Mouse (Mus musculus) heart, embryonic 13.5 days (tissue): Measurements from ENCODE around the gene Aamp. TPM values are rescaled to one million over a fixed set of nuclear protein-coding genes. Genes with fewer than 3 reads are reported as not detected.
A peak's percentile ranks its signal among the peaks of the same experiment; 100 is the strongest.
"Not testable (repeated sequence)": the region's sequence is repeated elsewhere in the genome, so short reads cannot be mapped to it uniquely, and the experiment has no call there.

Experiments
- ATAC-seq: fragments of 200-750 bp; cut with Nextera tagmentation; 2 replicates; pipeline ENCODE4 v1.8.0; 2017; ENCODE audit warnings: moderate TSS enrichment; ENCODE audit not compliant: insufficient number of reproducible peaks, low FRiP score, low TSS enrichment; ENCODE audit errors: extremely low read depth
- H3K27ac ChIP-seq: fragments of 300-500 bp; sonication (generic); replicated peaks from 2 replicates; pipeline ENCODE4 v1.5.1; 2015; ENCODE audit warnings: moderate library complexity, mild to moderate bottlenecking, inconsistent platforms
- H3K27me3 ChIP-seq: fragments of 300-500 bp; sonication (generic); replicated peaks from 2 replicates; pipeline ENCODE4 v1.6.1; 2015; ENCODE audit warnings: mild to moderate bottlenecking, inconsistent platforms
- H3K36me3 ChIP-seq: fragments of 300-500 bp; sonication (generic); 2 replicates; pipeline ENCODE4 v1.6.1; 2015; ENCODE audit warnings: mild to moderate bottlenecking, inconsistent platforms
- H3K4me1 ChIP-seq: fragments of 300-500 bp; sonication (generic); 2 replicates; pipeline ENCODE4 v1.6.1; 2015; ENCODE audit warnings: inconsistent platforms
- H3K4me2 ChIP-seq: fragments of 300-500 bp; sonication (generic); 2 replicates; pipeline ENCODE4 v1.6.1; 2015; ENCODE audit warnings: inconsistent platforms, mild to moderate bottlenecking, moderate library complexity
- H3K4me3 ChIP-seq: fragments of 300-500 bp; sonication (generic); 2 replicates; pipeline ENCODE4 v1.5.1; 2015; ENCODE audit warnings: moderate library complexity, mild to moderate bottlenecking, inconsistent platforms
- H3K9ac ChIP-seq: fragments of 300-500 bp; sonication (generic); 2 replicates; pipeline ENCODE4 v1.6.1; 2015; ENCODE audit warnings: inconsistent platforms, mild to moderate bottlenecking, moderate library complexity
- H3K9me3 ChIP-seq: fragments of 300-500 bp; sonication (generic); 2 replicates; pipeline ENCODE4 v1.6.1; 2016; ENCODE audit warnings: inconsistent platforms
- WGBS: fragments of 180-500 bp; shearing (Covaris S2); methylation state at CpG from one replicate; pipeline ENCODE4 v1.1.7; 2015; ENCODE audit warnings: mixed read lengths; 5-methylcytosine and 5-hydroxymethylcytosine counted together
- polyA plus RNA-seq: library from polyadenylated mRNA; unstranded; fragments of >200 nt; fragmentation: Nextera tagmentation; extraction: Ambion mirVana; gene quantifications from 2 replicates; pipeline ENCODE4 v1.2.1, GENCODE M21; 2015

The Aamp gene
- polyA plus RNA-seq, 1 experiment from 2014 or later = 164 TPM

- Histone ChIP-seq H3K9me3 (no peaks in the 10 kb centered on the region), H3K4me1 (peaks cover 88% of the 10 kb centered on the region), H3K27ac (peak overlapping the region; percentile 92), H3K36me3 (peaks cover 72% of the 10 kb centered on the region), H3K4me3 (no peak overlapping the region), H3K4me2 (peak overlapping the region; percentile 10; the same call in 1 of the 2 replicates), H3K9ac (peak overlapping the region; percentile 60), H3K27me3 (no peaks in the 10 kb centered on the region)
- 58% methylated on average over 2 of the region's 2 CpGs for WGBS
- ATAC-seq = no peak
These were observed 5.2 kb upstream of the Aamp start for GRCm38 (mm10) chr1:74289740-74290139.

GRCm38 (mm10) chr1:74289248-74289647 is 4.7 kb upstream of the Aamp start:
- H3K9me3 ChIP-seq = no peaks in the 10 kb centered on the region
- 68% methylated on average over 9 of the region's 9 CpGs for WGBS
- H3K9ac ChIP-seq = peak overlapping the region; percentile 60
- peaks cover 69% of the 10 kb centered on the region for H3K36me3 ChIP-seq
- H3K4me2 ChIP-seq = 0 out of 2 replicates have a peak overlapping the region, but pooled peaks have one; percentile 10
- peaks cover 84% of the 10 kb centered on the region for H3K4me1 ChIP-seq
- H3K27ac ChIP-seq = peak overlapping the region; percentile 92
- H3K27me3 ChIP-seq = no peaks in the 10 kb centered on the region
- H3K4me3 ChIP-seq = no peak overlapping the region
- no peak for ATAC-seq

GRCm38 (mm10) chr1:74288327-74288726 is 3.8 kb upstream of the Aamp start:
- H3K9ac ChIP-seq = peak overlapping the region; percentile 60
- peaks cover 82% of the 10 kb centered on the region for H3K4me1 ChIP-seq
- H3K4me3 ChIP-seq = no peak overlapping the region
- 64% methylated on average over 4 of the region's 4 CpGs for WGBS
- H3K36me3 ChIP-seq = peaks cover 60% of the 10 kb centered on the region
- H3K27me3 ChIP-seq = no peaks in the 10 kb centered on the region
- H3K4me2 ChIP-seq = no peak overlapping the region
- no peaks in the 10 kb centered on the region for H3K9me3 ChIP-seq
- H3K27ac ChIP-seq = peak overlapping the region; percentile 92; the same call in 1 of the 2 replicates
- no peak for ATAC-seq

- Histone ChIP-seq H3K36me3 (peaks cover 60% of the 10 kb centered on the region), H3K4me1 (peaks cover 77% of the 10 kb centered on the region)
- not testable (repeated sequence) for H3K27ac ChIP-seq, H3K4me3 ChIP-seq, ATAC-seq, H3K4me2 ChIP-seq, H3K9ac ChIP-seq, H3K9me3 ChIP-seq, H3K27me3 ChIP-seq
- 51% methylated on average over 16 of the region's 17 CpGs for WGBS
These were observed 2.5 kb upstream of the Aamp start for GRCm38 (mm10) chr1:74286869-74287607.

- ATAC-seq = no peak
- H3K9ac ChIP-seq = peak overlapping the region; percentile 92
- H3K4me1 ChIP-seq = peaks cover 61% of the 10 kb centered on the region
- H3K4me3 ChIP-seq = peak overlapping the region; percentile 84
- 3% methylated on average over 23 of the region's 23 CpGs for WGBS
- H3K27ac ChIP-seq = peak overlapping the region; percentile 76
- H3K4me2 ChIP-seq = peak overlapping the region; percentile 83
- H3K9me3 ChIP-seq = no peaks in the 10 kb centered on the region
- H3K27me3 ChIP-seq = no peaks in the 10 kb centered on the region
- H3K36me3 ChIP-seq = peaks cover 60% of the 10 kb centered on the region
These were observed 873 bp upstream of the Aamp start for GRCm38 (mm10) chr1:74285212-74286010.

GRCm38 (mm10) chr1:74283686-74284463 is 663 bp downstream of the Aamp start:
- Histone ChIP-seq H3K4me2 (peak overlapping the region; percentile 83), H3K4me1 (peaks cover 45% of the 10 kb centered on the region), H3K36me3 (peaks cover 66% of the 10 kb centered on the region), H3K9ac (peak overlapping the region; percentile 92), H3K27me3 (no peaks in the 10 kb centered on the region), H3K4me3 (peak overlapping the region; percentile 84), H3K9me3 (no peaks in the 10 kb centered on the region), H3K27ac (peak overlapping the region; percentile 85)
- peak; percentile 3; the same call in 1 of the 2 replicates for ATAC-seq
- WGBS = 11% methylated on average over 15 of the region's 15 CpGs

GRCm38 (mm10) chr1:74282896-74283625 is 1.5 kb downstream of the Aamp start:
- Histone ChIP-seq H3K4me3 (peak overlapping the region; percentile 84; the same call in 1 of the 2 replicates), H3K4me1 (peaks cover 37% of the 10 kb centered on the region), H3K9me3 (no peaks in the 10 kb centered on the region), H3K9ac (peak overlapping the region; percentile 45), H3K27me3 (no peaks in the 10 kb centered on the region), H3K27ac (no peak overlapping the region), H3K4me2 (peak overlapping the region; percentile 83), H3K36me3 (peaks cover 63% of the 10 kb centered on the region)
- no peak for ATAC-seq
- 85% methylated on average over 10 of the region's 10 CpGs for WGBS

GRCm38 (mm10) chr1:74281886-74282285 is 2.7 kb downstream of the Aamp start:
- no peak overlapping the region for H3K4me3 ChIP-seq
- H3K27ac ChIP-seq = no peak overlapping the region
- H3K9ac ChIP-seq = no peak overlapping the region
- no peak overlapping the region for H3K4me2 ChIP-seq
- peaks cover 54% of the 10 kb centered on the region for H3K36me3 ChIP-seq
- no peaks in the 10 kb centered on the region for H3K9me3 ChIP-seq
- 90% methylated on average over 8 of the region's 8 CpGs for WGBS
- no peak for ATAC-seq
- H3K4me1 ChIP-seq = peaks cover 41% of the 10 kb centered on the region
- H3K27me3 ChIP-seq = no peaks in the 10 kb centered on the region

GRCm38 (mm10) chr1:74281372-74281771 is 3.2 kb downstream of the Aamp start:
- no peak overlapping the region for H3K27ac ChIP-seq
- 94% methylated on average over 2 of the region's 2 CpGs for WGBS
- no peaks in the 10 kb centered on the region for H3K27me3 ChIP-seq
- H3K9ac ChIP-seq = no peak overlapping the region
- H3K4me3 ChIP-seq = no peak overlapping the region
- H3K4me1 ChIP-seq = peaks cover 41% of the 10 kb centered on the region
- no peak for ATAC-seq
- no peaks in the 10 kb centered on the region for H3K9me3 ChIP-seq
- peaks cover 49% of the 10 kb centered on the region for H3K36me3 ChIP-seq
- H3K4me2 ChIP-seq = no peak overlapping the region

- 89% methylated on average over 14 of the region's 14 CpGs for WGBS
- no peak overlapping the region for H3K9ac ChIP-seq
- no peak overlapping the region for H3K27ac ChIP-seq
- no peak for ATAC-seq
- H3K4me3 ChIP-seq = no peak overlapping the region
- H3K27me3 ChIP-seq = no peaks in the 10 kb centered on the region
- H3K4me1 ChIP-seq = peaks cover 41% of the 10 kb centered on the region
- peaks cover 48% of the 10 kb centered on the region for H3K36me3 ChIP-seq
- H3K9me3 ChIP-seq = no peaks in the 10 kb centered on the region
- H3K4me2 ChIP-seq = no peak overlapping the region
These were observed 3.8 kb downstream of the Aamp start for GRCm38 (mm10) chr1:74280591-74281325.
